Mouse (Mus musculus) erythroblast, embryonic 14.5 days (primary cell): ENCODE results near the gene Exoc6b.

Source experiments
- GATA1 ChIP-seq: IDR thresholded peaks from 2 replicates; pipeline ENCODE4 v1.6.1; 2012; ENCODE audit warnings: low read length, inconsistent platforms, mixed read lengths
- TAL1 ChIP-seq: IDR thresholded peaks from 3 replicates; pipeline ENCODE4 v1.6.1; 2012; ENCODE audit warnings: low read length, inconsistent platforms, mixed read lengths

DNA sequence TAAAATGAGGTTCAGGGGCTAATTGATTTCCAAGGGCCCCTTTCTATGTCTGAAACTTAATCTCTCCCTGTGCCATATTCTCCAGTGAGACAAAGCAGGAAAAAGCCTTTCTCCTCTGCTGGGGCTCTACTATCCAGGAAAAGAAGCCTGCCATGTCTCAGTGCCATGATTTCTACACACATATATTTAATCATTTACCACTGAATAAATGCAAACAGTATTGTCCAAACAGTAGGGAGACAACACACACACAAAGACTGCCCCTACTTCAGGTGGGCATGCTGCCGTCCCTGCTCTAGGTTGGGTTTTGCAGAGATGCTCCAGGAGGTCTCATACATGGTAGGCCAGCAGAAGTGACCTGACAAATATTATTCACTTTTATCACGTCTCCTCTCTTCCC lies 422.6 kb downstream of the Exoc6b start:
- TF ChIP-seq TAL1 (no peak), GATA1 (no peak)
